Mouse (Mus musculus): Measurements from ENCODE around the gene Kank1.
"Not testable (repeated sequence)": the region's sequence is repeated elsewhere in the genome, so short reads cannot be mapped to it uniquely, and the experiment has no call there.

Kank1 gene

DNA sequence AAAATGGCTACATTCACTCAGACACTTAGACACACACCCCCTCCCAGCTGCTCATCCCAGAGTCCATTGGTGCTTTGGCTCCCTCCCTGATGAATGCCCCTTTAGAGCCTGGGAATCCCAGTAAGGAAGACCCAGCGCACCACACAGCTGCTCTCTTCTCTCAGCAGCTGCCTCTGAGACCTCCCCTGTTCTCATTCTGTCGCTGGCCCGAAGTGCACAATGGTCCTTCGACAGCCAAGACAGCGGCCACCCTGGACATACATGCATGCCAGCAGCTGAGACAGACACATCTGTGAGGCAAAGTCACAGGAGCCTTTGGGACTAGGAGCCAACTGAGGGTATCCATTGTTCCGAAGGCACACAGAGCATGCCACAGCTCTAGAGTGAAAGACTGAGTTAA is 203.0 kb downstream of the Kank1 start:
- DNase-seq (ENCODE audit: low spot score) = no peak

- no peak for DNase-seq (ENCODE audit: low spot score)
These were observed 204.0 kb downstream of the Kank1 start for GRCm38 (mm10) chr19:25440736-25441135.

- peak; percentile 86 for DNase-seq (ENCODE audit: low spot score)
These were observed 208.3 kb downstream of the Kank1 start for GRCm38 (mm10) chr19:25445054-25445453.

DNA sequence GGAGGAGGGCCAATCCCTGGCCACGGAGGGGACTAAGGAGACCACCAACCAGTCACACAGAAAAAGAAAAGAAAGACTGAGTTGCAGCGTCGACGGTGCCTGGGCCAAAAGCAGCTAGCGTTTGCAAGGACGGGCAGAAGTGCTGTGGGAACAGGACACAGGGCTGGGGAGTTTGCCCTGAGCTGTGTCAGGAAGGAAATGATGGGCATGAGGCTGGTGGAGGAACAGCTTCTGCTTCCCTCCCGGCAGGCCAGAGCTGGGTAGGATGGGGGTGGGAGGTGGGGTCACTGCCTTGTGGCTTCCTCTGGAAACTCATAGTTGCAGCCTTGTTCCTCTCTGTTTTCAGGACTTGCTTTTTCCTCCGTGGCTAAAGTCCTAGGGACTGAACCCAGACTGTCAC is 209.1 kb downstream of the Kank1 start:
- DNase-seq (ENCODE audit: low spot score) = no peak

DNA sequence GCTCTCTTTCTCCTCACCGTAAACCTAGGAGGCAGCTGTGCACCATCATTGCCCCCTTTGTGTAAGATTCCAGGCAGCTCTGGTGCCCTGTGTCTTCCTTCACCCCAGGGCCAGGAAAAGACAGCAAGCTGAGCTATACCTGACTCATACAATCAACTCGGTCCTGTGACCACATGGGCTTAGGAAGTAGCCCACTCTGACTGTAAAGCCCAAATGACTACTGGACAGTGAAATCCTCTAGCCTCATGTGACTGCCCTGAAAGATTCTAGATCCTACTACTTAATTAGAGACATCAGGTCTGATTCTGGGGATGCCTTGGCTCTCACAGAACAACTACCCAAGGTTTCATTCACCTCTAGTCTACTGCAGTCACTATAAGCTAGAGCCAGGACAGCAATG is 209.9 kb downstream of the Kank1 start:
- no peak for DNase-seq (ENCODE audit: low spot score)

DNA sequence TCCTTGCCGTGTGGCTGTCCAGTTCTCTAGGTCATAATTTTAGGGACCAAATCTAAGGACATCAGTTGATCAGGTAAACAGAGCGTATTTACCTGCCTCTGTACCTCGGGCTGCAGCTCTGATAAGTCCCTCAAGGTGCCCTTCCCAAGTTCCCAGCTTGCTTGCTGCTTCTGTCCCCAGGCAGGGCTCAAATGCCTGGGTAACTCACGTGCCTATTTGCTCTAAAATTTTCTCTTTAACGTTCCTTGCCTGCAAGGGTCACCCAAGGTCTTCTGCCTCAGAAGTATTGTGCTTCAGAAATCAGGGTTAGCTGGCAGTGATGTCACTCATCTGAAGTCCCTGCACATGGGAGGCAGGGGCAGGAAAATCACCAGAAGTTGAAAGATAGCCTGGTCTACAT is 210.6 kb downstream of the Kank1 start:
- DNase-seq (ENCODE audit: low spot score) = no peak

DNA sequence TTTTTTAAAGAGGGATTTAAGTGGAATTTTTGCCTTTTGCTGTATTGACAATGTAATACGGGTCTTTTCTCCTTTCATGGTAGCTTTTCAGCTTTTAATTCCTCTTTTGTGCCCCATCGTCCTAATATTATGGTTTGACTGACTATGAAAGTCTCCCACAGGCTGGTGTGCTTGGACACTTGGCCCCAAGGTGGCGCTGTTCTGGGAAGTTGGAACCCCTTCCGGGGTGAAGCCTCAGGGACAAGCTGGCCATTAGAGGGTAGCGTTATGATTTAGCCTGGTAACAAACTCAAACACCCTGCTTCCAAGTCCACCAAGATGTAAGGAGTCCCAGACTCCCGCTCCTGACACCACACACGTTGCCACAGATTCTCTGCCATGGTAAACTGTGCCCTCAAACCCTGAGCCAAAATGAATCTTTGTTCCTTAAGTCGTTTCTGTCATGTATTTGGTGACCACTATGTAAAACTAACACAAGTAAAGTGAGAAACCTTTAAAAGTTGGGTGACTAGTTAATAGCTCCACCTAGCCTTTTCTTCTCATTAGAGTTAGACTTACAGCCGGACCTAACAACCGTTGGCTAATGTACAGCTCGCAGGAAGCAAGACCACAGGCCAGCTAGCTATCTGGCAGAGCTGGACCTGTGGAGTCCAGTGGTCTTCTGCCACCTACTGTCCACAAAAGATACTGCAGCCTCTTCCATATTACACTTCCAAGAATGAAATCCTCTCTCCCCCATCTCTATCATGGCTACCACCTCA is 214.3 kb downstream of the Kank1 start:
- peak; percentile 83 for DNase-seq (ENCODE audit: low spot score)

DNA sequence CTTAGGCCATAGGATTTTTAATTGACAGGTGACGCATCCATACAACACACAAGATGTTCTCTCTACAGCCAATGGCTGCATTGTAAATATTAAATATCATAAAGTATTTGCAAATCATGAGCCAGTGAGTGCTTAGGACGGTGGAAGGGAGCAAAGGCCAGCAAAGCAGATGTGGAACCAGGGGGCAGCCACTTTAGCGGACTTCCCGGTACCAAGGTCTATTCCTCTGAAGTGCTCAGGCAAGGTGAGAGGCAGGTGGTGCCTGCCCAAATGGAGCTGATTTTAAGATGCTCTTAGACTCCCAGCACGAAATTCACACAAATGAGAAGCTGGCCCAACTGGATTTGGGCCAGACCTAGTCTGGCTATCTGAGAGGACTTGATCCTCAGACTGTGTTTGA is 216.4 kb downstream of the Kank1 start:
- no peak for DNase-seq (ENCODE audit: low spot score)

DNA sequence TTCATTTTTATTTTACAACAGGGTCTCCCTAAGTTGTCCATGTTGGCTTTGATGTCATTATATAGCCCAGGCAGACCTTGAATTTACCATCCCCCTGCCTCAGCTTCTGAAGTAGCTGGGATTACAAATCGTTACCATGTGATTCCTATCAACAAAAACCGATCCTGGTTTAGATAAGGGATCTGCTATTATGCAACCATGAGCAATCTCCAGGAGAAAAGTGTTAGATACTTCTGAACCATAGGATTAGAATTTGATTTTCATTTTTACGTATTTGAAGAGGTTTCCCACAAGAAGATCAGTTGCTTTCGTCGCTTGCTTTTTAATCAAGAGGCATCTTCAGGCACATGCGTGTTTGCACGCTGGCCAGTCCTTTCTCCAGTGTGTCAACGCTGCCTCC is 224.0 kb downstream of the Kank1 start:
- DNase-seq (ENCODE audit: low spot score) = no peak

DNA sequence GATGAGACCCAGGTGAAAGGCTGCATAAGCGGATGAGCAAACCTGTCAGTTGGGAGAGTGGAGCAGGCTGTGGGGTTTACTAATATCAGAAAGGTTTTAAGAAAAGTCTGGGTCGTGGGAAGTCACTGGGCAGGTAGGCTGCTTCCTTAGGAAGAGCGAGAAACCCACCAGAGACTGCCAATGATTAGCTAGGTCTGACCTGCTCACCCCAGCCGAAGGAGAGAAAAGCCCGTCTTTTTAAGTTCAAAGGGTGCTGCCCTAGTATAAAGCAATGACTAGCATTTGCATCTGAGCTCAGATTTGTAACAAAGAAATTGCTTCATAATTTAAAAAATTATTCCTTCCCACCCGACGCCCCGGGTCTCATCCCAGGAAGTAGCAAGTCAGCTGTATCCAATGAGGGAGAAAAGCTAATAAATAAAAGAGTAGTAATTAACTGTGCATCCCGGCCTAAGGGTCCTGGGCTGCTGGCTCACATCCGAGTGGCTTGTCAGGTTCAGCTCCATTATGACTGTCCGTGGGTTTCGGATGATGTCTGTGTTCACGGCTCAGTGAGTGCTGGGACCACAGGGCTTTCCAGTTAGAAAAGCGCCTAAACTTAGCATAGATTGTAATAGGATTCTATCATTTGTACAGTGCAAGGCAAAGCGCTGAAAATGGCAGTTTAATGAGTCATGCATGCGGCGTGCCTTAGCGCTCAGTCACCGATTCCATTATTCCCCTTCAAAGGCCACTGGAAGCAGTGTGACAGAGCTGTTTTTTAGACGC is 225.0 kb downstream of the Kank1 start:
- DNase-seq (ENCODE audit: low spot score) = no peak

- DNase-seq (ENCODE audit: low spot score) = not testable (repeated sequence)
These were observed 239.0 kb downstream of the Kank1 start for GRCm38 (mm10) chr19:25475806-25476205.

DNA sequence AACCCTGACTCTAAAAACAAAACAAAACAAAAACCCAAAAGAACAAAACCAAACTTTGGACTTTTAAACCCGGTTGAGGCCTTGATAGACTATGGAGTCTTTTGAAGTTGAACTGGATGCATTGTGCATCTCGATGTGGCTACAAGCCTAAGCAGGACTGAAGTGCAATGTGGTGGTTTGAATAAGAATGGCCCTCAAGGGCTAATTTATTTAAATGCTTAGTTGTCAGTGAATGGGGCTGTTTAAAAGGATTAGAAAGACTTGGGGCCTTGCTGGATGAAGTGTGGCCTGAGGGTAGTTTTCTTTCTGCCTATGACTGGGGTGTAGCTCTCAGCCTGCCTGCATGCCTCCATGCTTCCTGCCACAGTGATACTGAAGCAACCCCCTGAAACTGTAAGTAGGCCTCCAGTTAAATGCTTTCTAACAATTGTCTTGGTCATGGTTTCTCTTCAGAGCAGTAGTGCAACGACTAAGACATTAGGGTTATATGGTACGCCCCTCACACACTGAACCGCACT is 242.4 kb downstream of the Kank1 start:
- DNase-seq (ENCODE audit: low spot score) = no peak

GRCm38 (mm10) chr19:25480820-25481219 is 244.0 kb downstream of the Kank1 start:
- no peak for DNase-seq (ENCODE audit: low spot score)

Data from embryo, embryonic 10 days (tissue).